Comparison of ENCODE assay signal across 8 mouse cellular contexts in the genomic region with DNA sequence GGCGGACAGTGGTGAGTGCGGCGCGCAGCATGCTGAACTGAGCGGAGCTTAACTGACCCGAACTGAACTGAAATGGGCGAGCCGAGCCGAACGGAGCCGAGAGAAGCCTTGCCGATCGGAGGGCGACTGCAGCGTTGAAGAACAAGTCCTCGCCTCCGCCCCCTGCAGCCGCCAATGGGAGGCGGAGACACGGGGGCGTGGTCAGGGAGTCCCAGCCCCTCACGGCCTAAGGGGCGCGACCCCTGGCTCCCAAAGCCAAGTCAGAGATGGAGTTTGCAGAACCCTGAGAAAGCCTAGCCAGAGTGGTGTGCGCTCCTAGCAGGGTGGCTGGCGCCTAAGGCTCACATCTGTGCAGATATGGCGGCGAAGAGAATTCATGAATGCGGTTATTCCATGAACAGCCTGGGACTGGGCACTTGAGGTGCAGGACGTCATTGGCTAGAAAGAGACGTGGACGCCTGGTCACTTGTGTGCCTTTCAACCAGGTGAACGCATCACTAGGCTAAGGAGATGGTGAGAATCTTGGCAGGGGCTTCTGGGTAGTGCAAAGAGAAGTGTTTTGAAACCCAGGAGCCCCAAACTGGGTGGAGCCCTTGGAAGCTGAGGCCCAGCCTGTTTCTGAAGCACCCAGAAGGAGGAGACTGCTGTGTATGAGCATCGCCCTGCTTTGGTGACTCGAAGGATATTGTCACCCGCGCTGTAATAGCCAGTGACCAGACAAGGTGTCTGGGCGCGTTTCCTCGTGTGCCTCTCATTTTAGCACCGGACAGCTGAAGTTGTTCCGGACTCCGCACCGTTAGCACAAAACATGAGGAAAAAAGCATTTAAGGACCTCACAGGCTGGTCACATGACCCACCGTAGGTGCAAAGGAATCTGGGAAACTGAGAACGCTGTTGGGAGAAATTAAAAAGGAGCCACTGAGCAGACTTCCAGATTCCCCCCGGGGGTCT. TPM values are rescaled to one million over a fixed set of nuclear protein-coding genes. Genes with fewer than 3 reads are reported as not detected.
DNase-seq lines count a peak whose midpoint lies in the region; ATAC-seq lines count a peak whose summit lies in the region.

A gene (minus strand): TSS at position 374 of the 951 bp plus-strand sequence.

- H3K9ac ChIP-seq in hindbrain, embryonic 16.5 days (ENCODE audit: low read depth, low read length), result peak within 1 kb of the TSS; percentile 78

- no peaks in the 10 kb centered on the region for H3K36me3 ChIP-seq in hindbrain, embryonic 16.5 days (ENCODE audit: control insufficient read depth, insufficient read depth, low read length)
- 0 out of 2 replicates have a peak, but pooled peaks cover 8% of the 10 kb centered on the region for H3K36me3 ChIP-seq in macrophage (ENCODE audit: inconsistent target)

- peak within 1 kb of the TSS; percentile 82 for H3K27ac ChIP-seq in hindbrain, embryonic 16.5 days (ENCODE audit: low read depth, low read length)
- H3K27ac ChIP-seq in macrophage, result peak within 1 kb of the TSS; percentile 87

- no peaks in the 10 kb centered on the region for H3K27me3 ChIP-seq in hindbrain, embryonic 16.5 days (replicated peaks; ENCODE audit: control insufficient read depth, insufficient read depth, low read length)

- peak within 1 kb of the TSS; percentile 65 for H3K4me3 ChIP-seq in hindbrain, embryonic 16.5 days (ENCODE audit: low read length)
- H3K4me3 ChIP-seq in macrophage (ENCODE audit: inconsistent target), result peak within 1 kb of the TSS; percentile 69

- peak; percentile 73 for DNase-seq in T-cell, adult 2 months (ENCODE audit: low spot score)
- peak; percentile 51 to 65 for DNase-seq in cerebellum, postnatal 36 days
- DNase-seq in gastrocnemius, adult 18-20 months (ENCODE audit: low spot score), result peak; percentile 88
- peak; percentile 75 to 80 for DNase-seq in left cerebral cortex, adult 18-20 months (ENCODE audit: low spot score in 2 of 2)
- DNase-seq in right cerebral cortex, adult 18-20 months, result peak; percentile 84
- peak; percentile 55 for DNase-seq in urinary bladder, postnatal 10 days (ENCODE audit: low spot score)

- ATAC-seq in hindbrain, embryonic 16.5 days, result peak; percentile 91

- H3K4me1 ChIP-seq in hindbrain, embryonic 16.5 days (ENCODE audit: control insufficient read depth, insufficient read depth, low read depth, low read length), result peaks cover 14% of the 10 kb centered on the region

- H3K79me2 ChIP-seq in macrophage (ENCODE audit: inconsistent target), result peaks cover 45% of the 10 kb centered on the region

- H3K4me2 ChIP-seq in hindbrain, embryonic 16.5 days (ENCODE audit: low read length), result peak within 1 kb of the TSS; percentile 80

- WGBS in hindbrain, embryonic 16.5 days, result 1% methylated on average over 47 of the region's 47 CpGs
- 2% methylated on average over 47 of the region's 47 CpGs for WGBS in macrophage (ENCODE audit: missing documents)

- H3K9me3 ChIP-seq in hindbrain, embryonic 16.5 days (ENCODE audit: control insufficient read depth, low read length), result no peaks in the 10 kb centered on the region

RNA-seq across cellular contexts. Expression of the gene that starts here (rescaled TPM):
- 100 to 1,000 TPM; 172 to 203 TPM for total RNA-seq in gastrocnemius, adult 18-20 months (2021)
- polyA plus RNA-seq in hindbrain, embryonic 16.5 days (2015; fragmentation: Nextera tagmentation; extraction: Ambion mirVana), result 150 and 156 TPM in 2 replicates
- total RNA-seq in left cerebral cortex, adult 18-20 months (2021), result 100 to 1,000 TPM; 128 to 130 TPM
- 100 to 1,000 TPM in 12 of 26 experiments, 10 to 100 TPM in 14; 16.2 to 301 (median 89.5) TPM for total RNA-seq in macrophage (2018; cell fraction: chromatin; rRNA removed)
- total RNA-seq in macrophage (2018; cell fraction: cytosol; rRNA removed), result 100 to 1,000 TPM; 255 to 881 (median 507) TPM
- 100 to 1,000 TPM in 24 of 26 experiments, 10 to 100 TPM in 2; 77.6 to 391 (median 161) TPM for total RNA-seq in macrophage (2018; cell fraction: nucleus; rRNA removed)
- 566 to 1,134 TPM (median 980 TPM) in 3 replicates for polyA plus RNA-seq in macrophage (2018)

Comparison
In these comparisons a context has a peak if more than half of its experiments do, and no peak if none do; other contexts are left out.
1. Peak in every context shown above with its lines: DNase-seq, ATAC-seq, H3K4me3 ChIP-seq and H3K27ac ChIP-seq.